Mouse (Mus musculus): ENCODE data around the gene Zfp970. TPM values are rescaled to one million over a fixed set of nuclear protein-coding genes. Genes with fewer than 3 reads are reported as not detected.
"Not testable (repeated sequence)": the region's sequence is repeated elsewhere in the genome, so short reads cannot be mapped to it uniquely, and the experiment has no call there.

Zfp970 gene
- polyA plus RNA-seq, 1 experiment from 2014 or later = 7.8 TPM

- 93% methylated on average over 1 of the region's 1 CpGs for WGBS
- H3K27ac ChIP-seq, H3K4me1 ChIP-seq: not testable (repeated sequence)
These were observed 54.4 kb downstream of the Zfp970 start for GRCm38 (mm10) chr2:177518960-177519359.

GRCm38 (mm10) chr2:177520035-177520434 is 55.5 kb downstream of the Zfp970 start:
- no peak overlapping the region for H3K27ac ChIP-seq
- H3K36me3 ChIP-seq (ENCODE audit: poor library complexity, severe bottlenecking) = no peaks in the 10 kb centered on the region
- no peak for ATAC-seq
- H3K27me3 ChIP-seq = no peaks in the 10 kb centered on the region
- H3K9me3 ChIP-seq (replicated peaks) = peaks cover 19% of the 10 kb centered on the region
- no peaks in the 10 kb centered on the region for H3K4me1 ChIP-seq
- H3K4me3 ChIP-seq = no peak overlapping the region
- 81% methylated on average over 8 of the region's 8 CpGs for WGBS
- H3K4me2 ChIP-seq = no peak overlapping the region
- H3K9ac ChIP-seq = no peak overlapping the region

More at GRCm38 (mm10) chr2:177518960-177519359, 54.4 kb downstream of the Zfp970 start:
- H3K4me2 ChIP-seq; H3K27me3 ChIP-seq; ATAC-seq; H3K36me3 ChIP-seq (ENCODE audit: poor library complexity, severe bottlenecking); H3K4me3 ChIP-seq; H3K9ac ChIP-seq: not testable (repeated sequence)
- peaks cover 19% of the 10 kb centered on the region for H3K9me3 ChIP-seq (replicated peaks)

- H3K4me2 ChIP-seq = no peak overlapping the region
- no peaks in the 10 kb centered on the region for H3K27me3 ChIP-seq
- WGBS = 91% methylated on average over 20 of the region's 20 CpGs
- H3K9me3 ChIP-seq (replicated peaks) = peaks cover 14% of the 10 kb centered on the region
- no peaks in the 10 kb centered on the region for H3K4me1 ChIP-seq
- H3K4me3 ChIP-seq = no peak overlapping the region
- H3K27ac ChIP-seq = no peak overlapping the region
- H3K36me3 ChIP-seq (ENCODE audit: poor library complexity, severe bottlenecking) = no peaks in the 10 kb centered on the region
- no peak overlapping the region for H3K9ac ChIP-seq
- no peak for ATAC-seq
These were observed 58.5 kb downstream of the Zfp970 start for GRCm38 (mm10) chr2:177523061-177523460.

GRCm38 (mm10) chr2:177523674-177524073 is 59.1 kb downstream of the Zfp970 start:
- not testable (repeated sequence) for H3K9ac ChIP-seq; H3K27ac ChIP-seq; ATAC-seq; H3K36me3 ChIP-seq (ENCODE audit: poor library complexity, severe bottlenecking); H3K27me3 ChIP-seq; H3K4me3 ChIP-seq; H3K4me1 ChIP-seq; H3K4me2 ChIP-seq
- WGBS = 92% methylated on average over 6 of the region's 6 CpGs
- peaks cover 14% of the 10 kb centered on the region for H3K9me3 ChIP-seq (replicated peaks)

GRCm38 (mm10) chr2:177524171-177524570 is 59.6 kb downstream of the Zfp970 start:
- WGBS = 94% methylated on average over 16 of the region's 16 CpGs
- not testable (repeated sequence) for H3K4me3 ChIP-seq; H3K27ac ChIP-seq; H3K27me3 ChIP-seq; H3K9ac ChIP-seq; ATAC-seq; H3K4me2 ChIP-seq; H3K36me3 ChIP-seq (ENCODE audit: poor library complexity, severe bottlenecking); H3K4me1 ChIP-seq
- H3K9me3 ChIP-seq (replicated peaks) = peaks cover 14% of the 10 kb centered on the region

Other genes starting within 250 kb of the Zfp970 start
- not detected in 2 replicates for gene Gm14409, start 197.7 kb upstream of the Zfp970 start, polyA plus RNA-seq (2015; fragmentation: Nextera tagmentation; extraction: Ambion mirVana)
- 0.14 and 0.23 TPM in 2 replicates for gene Gm14412, start 140.4 kb upstream of the Zfp970 start, polyA plus RNA-seq (2015; fragmentation: Nextera tagmentation; extraction: Ambion mirVana)
- gene Gm14418, start 66.4 kb upstream of the Zfp970 start, polyA plus RNA-seq (2015; fragmentation: Nextera tagmentation; extraction: Ambion mirVana) = 9.6 and 13.4 TPM in 2 replicates
- gene Gm14403, start 33.5 kb downstream of the Zfp970 start, polyA plus RNA-seq (2015; fragmentation: Nextera tagmentation; extraction: Ambion mirVana) = 3.1 and 3.4 TPM in 2 replicates
- not detected in 2 replicates for gene Gm14406, start 113.5 kb downstream of the Zfp970 start, polyA plus RNA-seq (2015; fragmentation: Nextera tagmentation; extraction: Ambion mirVana)